Mouse (Mus musculus): Measurements from ENCODE around the gene Prr29.

GRCm38 (mm10) chr11:106390757-106391156, 25.5 kb downstream of the Prr29 start:
- TF ChIP-seq CTCF (IDR thresholded peaks at IDR 0.05; ENCODE audit: control insufficient read depth, insufficient read depth, insufficient read length) = no peak
- no peak for TF ChIP-seq MAX (IDR thresholded peaks at IDR 0.05)
- TF ChIP-seq MYOG (IDR thresholded peaks at IDR 0.05; ENCODE audit: control insufficient read depth, extremely low read depth, insufficient read length) = no peak
- no peak for TF ChIP-seq USF1 (IDR thresholded peaks at IDR 0.05; ENCODE audit: low read depth)
- no peak for TF ChIP-seq MYOD1 (IDR thresholded peaks at IDR 0.05; ENCODE audit: control insufficient read depth, insufficient read length, low read depth)
